Mouse (Mus musculus) ES-Bruce4 (cell line): ENCODE data around the gene Hnf1a. TPM values are rescaled to one million over a fixed set of nuclear protein-coding genes. Genes with fewer than 3 reads are reported as not detected.

Source experiments
- H3K27ac ChIP-seq: 2 replicates; pipeline ENCODE4 v1.5.1; 2012; ENCODE audit warnings: low read length, inconsistent platforms; ENCODE audit not compliant: insufficient read depth
- H3K27me3 ChIP-seq: 2 replicates; pipeline ENCODE4 v1.6.1; 2012; ENCODE audit warnings: mild to moderate bottlenecking, low read length, inconsistent platforms; ENCODE audit not compliant: control insufficient read depth, poor library complexity, insufficient read depth, severe bottlenecking
- H3K36me3 ChIP-seq: 2 replicates; pipeline ENCODE4 v1.6.1; 2012; ENCODE audit warnings: inconsistent platforms, mild to moderate bottlenecking, low read length, moderate library complexity; ENCODE audit not compliant: control insufficient read depth, poor library complexity, insufficient read depth, severe bottlenecking
- H3K4me1 ChIP-seq: one replicate; pipeline ENCODE4 v1.8.1; 2011; ENCODE audit warnings: low read length; ENCODE audit not compliant: control insufficient read depth, insufficient read depth
- H3K4me3 ChIP-seq: 2 replicates; pipeline ENCODE4 v1.5.1; 2011; ENCODE audit warnings: low read depth, mild to moderate bottlenecking, low read length
- H3K9ac ChIP-seq: 2 replicates; pipeline ENCODE4 v1.6.1; 2012; ENCODE audit warnings: low read depth, mild to moderate bottlenecking, inconsistent platforms; ENCODE audit not compliant: poor library complexity, severe bottlenecking
- H3K9me3 ChIP-seq: replicated peaks from 2 replicates; pipeline ENCODE4 v1.6.1; 2012; ENCODE audit warnings: mild to moderate bottlenecking, low read length, inconsistent platforms; ENCODE audit not compliant: control insufficient read depth, poor library complexity, insufficient read depth, severe bottlenecking
- CTCF ChIP-seq: IDR thresholded peaks from one replicate; pipeline ENCODE4 v1.8.1; 2011; ENCODE audit warnings: low read depth, low read length
- EP300 ChIP-seq: IDR thresholded peaks from 2 replicates; pipeline ENCODE4 v1.6.1; 2011; ENCODE audit warnings: low read depth, low read length; ENCODE audit not compliant: insufficient read depth
- POLR2A ChIP-seq: IDR thresholded peaks from one replicate; pipeline ENCODE4 v1.8.1; 2011; ENCODE audit warnings: low read length; ENCODE audit not compliant: insufficient read depth
- polyA plus RNA-seq: library from polyadenylated mRNA; stranded (reverse); fragments of >200 nt; gene quantifications from 2 replicates; pipeline ENCODE4 v1.2.4, GENCODE M21; 2011; ENCODE audit warnings: low read depth; ENCODE audit not compliant: missing spikeins, insufficient read depth, insufficient read length

Gene Hnf1a
- polyA plus RNA-seq, 1 experiment = 1.3 TPM

DNA sequence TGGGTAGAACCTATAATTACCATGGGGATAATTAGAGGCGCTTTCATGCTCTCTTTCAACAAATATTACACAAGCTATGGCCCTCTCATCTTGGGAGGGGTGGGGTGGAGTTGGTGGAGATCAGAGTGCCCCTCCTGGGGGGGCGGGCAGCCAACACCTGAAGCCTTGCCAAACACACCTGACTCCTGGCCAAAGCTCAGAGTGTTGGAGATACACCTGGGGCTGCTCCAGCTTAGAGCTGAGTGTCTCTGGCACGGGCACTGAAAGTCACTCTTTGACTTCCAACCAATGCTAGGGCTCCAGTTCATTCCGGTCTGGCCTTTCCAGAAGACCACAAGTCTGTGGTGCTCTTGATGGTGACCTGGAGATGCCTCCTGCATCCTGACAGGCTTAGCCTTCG, 36.9 kb upstream of the Hnf1a start:
- H3K27ac ChIP-seq = no peak overlapping the region
- no peak for TF ChIP-seq CTCF
- TF ChIP-seq EP300 = no peak
- no peak for TF ChIP-seq POLR2A

DNA sequence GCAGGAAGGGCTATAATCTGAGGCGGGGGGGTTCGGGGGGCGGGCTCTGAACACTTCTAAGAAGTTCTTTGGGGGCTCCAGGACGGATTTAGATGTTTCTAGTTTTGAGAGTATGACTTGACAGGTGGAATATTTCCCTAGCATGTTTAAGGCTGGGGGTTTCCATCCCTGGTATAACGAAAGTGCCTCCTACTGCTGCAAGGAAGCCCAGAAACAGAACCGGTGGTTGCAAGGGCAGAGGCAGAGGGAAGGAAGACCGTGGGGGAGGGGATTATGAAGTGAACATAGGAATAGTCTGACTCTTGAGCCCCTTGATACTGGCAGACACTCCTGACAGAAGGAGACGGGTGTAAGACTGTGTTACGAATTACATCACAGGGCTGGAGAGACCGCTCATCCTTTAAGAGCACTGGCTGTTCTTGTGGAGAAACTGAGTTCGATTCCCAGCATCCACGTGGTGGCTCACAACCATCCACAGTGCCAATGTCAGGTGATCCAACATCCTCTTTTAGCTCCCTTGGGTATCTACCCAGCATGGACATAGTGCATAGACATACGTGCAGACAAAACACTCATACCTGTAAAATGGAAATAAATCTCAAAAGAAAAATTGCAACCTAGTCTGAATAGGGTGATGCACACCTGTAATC, 32.5 kb upstream of the Hnf1a start:
- Histone ChIP-seq H3K36me3 (no peaks in the 10 kb centered on the region), H3K4me1 (peaks cover 2% of the 10 kb centered on the region), H3K4me3 (no peak overlapping the region), H3K27ac (no peak overlapping the region), H3K27me3 (no peaks in the 10 kb centered on the region), H3K9ac (no peak overlapping the region), H3K9me3 (no peaks in the 10 kb centered on the region)
- TF ChIP-seq EP300 = no peak
- TF ChIP-seq POLR2A = no peak

More for the DNA sequence above, 36.9 kb upstream of the Hnf1a start:
- Histone ChIP-seq H3K9ac (no peak overlapping the region), H3K36me3 (no peaks in the 10 kb centered on the region), H3K4me3 (no peak overlapping the region), H3K4me1 (peaks cover 5% of the 10 kb centered on the region), H3K9me3 (no peaks in the 10 kb centered on the region), H3K27me3 (no peaks in the 10 kb centered on the region)

DNA sequence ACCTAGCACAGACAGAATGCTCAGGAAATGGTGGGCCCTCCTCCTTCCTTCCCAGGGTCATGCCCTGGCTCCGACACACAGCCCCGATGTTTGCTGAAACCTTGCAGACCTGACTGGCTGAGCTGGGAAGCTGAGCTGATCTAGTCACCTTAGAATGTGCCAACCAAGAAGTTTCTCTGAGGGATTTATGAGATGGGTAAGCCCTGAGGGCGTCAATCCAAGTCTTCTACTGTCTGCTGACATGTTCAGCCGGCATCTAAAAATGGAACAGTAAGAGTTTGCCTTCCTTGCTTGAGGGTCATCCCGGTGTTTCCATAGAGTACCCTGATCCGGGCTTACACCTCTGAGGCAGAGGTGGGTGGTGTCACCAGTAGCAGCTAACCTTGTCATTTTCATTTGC, 31.9 kb upstream of the Hnf1a start:
- Histone ChIP-seq H3K9me3 (no peaks in the 10 kb centered on the region), H3K27ac (no peak overlapping the region), H3K36me3 (no peaks in the 10 kb centered on the region), H3K4me1 (peaks cover 2% of the 10 kb centered on the region), H3K4me3 (no peak overlapping the region), H3K27me3 (no peaks in the 10 kb centered on the region), H3K9ac (no peak overlapping the region)
- TF ChIP-seq CTCF (no peak), EP300 (no peak), POLR2A (no peak)

DNA sequence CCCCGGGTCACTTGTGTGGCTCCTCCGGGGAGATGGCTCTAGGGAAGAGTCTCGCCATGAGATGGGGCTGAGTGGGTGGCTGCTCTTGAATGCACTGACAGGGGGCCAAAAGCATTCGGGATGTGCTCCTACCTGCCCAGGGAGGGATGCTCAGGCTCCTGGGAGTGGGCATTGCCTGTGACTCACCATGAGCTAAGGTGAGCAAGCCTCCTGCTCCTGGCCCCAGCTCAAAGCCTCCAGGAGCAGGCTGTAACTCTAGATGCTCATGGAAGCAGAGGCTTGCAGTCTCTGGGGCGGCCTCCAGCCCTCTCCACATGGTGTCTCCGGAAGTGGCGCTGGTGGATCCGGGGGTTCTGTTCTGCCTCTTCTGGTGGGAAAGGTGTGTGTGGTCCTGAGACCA, 30.6 kb upstream of the Hnf1a start:
- no peak overlapping the region for H3K9ac ChIP-seq
- no peak for TF ChIP-seq EP300
- TF ChIP-seq POLR2A = no peak
- no peak for TF ChIP-seq CTCF

DNA sequence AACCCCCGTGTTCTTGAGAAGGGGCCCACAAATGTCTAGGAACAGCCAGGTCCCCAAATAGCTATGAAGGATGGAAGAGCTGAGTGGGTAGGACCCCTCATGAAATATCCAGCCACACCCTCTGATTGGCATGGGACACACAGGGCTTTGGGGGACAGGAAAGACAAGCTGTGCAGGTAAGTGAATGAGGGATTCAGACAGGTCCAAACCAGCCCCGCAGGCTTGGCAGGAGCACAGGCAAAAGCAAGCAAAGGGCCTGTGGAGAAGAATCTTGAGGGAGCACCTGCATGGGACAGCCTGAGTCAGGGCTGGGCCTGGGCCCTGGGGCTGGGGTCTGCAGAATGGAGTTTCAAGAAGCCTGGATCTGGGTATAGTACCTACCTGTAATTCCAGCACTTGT, 29.6 kb upstream of the Hnf1a start:
- H3K27me3 ChIP-seq = no peaks in the 10 kb centered on the region
- H3K36me3 ChIP-seq = no peaks in the 10 kb centered on the region
- H3K4me3 ChIP-seq = no peak overlapping the region
- no peak overlapping the region for H3K27ac ChIP-seq
- H3K9ac ChIP-seq = no peak overlapping the region
- TF ChIP-seq EP300 (no peak), CTCF (no peak), POLR2A (no peak)
- H3K9me3 ChIP-seq = no peaks in the 10 kb centered on the region
- peaks cover 3% of the 10 kb centered on the region for H3K4me1 ChIP-seq

More for the DNA sequence above, 30.6 kb upstream of the Hnf1a start:
- Histone ChIP-seq H3K27ac (no peak overlapping the region), H3K4me3 (no peak overlapping the region), H3K36me3 (no peaks in the 10 kb centered on the region), H3K9me3 (no peaks in the 10 kb centered on the region), H3K4me1 (peaks cover 3% of the 10 kb centered on the region), H3K27me3 (no peaks in the 10 kb centered on the region)

DNA sequence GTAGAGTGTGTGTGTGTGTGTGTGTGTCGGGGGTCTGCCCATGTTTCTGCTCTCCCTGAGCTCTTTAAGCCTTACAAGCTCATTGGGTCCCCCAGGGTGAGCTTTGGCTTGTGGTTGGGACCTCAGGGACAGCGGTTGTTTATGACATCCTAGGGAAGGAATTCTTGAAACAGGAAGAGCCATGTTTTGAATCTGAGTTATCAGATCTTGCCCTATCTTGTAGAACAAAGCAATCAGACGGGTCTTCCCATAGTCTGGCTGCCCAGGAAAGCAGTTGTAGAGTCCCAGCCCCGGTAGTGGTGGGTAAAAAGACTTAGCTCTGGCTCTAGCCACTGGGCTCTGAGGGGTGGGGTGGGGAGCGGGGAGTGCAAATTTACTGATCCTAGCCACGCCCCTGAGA, 26.4 kb upstream of the Hnf1a start:
- H3K27me3 ChIP-seq = no peaks in the 10 kb centered on the region
- no peak overlapping the region for H3K27ac ChIP-seq
- H3K4me1 ChIP-seq = peaks cover 3% of the 10 kb centered on the region
- no peak overlapping the region for H3K4me3 ChIP-seq
- TF ChIP-seq POLR2A (no peak), EP300 (no peak), CTCF (no peak)
- no peak overlapping the region for H3K9ac ChIP-seq
- H3K36me3 ChIP-seq = no peaks in the 10 kb centered on the region
- no peaks in the 10 kb centered on the region for H3K9me3 ChIP-seq
